Mouse (Mus musculus) adrenal gland, adult 18-20 months (tissue): ENCODE measurements around the gene Lamb3. TPM values are rescaled to one million over a fixed set of nuclear protein-coding genes. Genes with fewer than 3 reads are reported as not detected.
A peak's percentile ranks its signal among the peaks of the same experiment; 100 is the strongest.

Source experiments
- DNase-seq, 2 experiments: peaks; one replicate each; pipeline ENCODE4 v3.0.0; 2021 to 2022; ENCODE audit warnings: low spot score in 2 of 2
- total RNA-seq, 2 experiments: library from RNA; stranded (reverse); gene quantifications; 1 replicate in 1 of 2; 2 replicates in 1 of 2; pipeline ENCODE4 v1.2.3; 2021

Gene Lamb3
- total RNA-seq, 2 experiments from 2014 or later: 0.86 to 1.5 TPM

DNA sequence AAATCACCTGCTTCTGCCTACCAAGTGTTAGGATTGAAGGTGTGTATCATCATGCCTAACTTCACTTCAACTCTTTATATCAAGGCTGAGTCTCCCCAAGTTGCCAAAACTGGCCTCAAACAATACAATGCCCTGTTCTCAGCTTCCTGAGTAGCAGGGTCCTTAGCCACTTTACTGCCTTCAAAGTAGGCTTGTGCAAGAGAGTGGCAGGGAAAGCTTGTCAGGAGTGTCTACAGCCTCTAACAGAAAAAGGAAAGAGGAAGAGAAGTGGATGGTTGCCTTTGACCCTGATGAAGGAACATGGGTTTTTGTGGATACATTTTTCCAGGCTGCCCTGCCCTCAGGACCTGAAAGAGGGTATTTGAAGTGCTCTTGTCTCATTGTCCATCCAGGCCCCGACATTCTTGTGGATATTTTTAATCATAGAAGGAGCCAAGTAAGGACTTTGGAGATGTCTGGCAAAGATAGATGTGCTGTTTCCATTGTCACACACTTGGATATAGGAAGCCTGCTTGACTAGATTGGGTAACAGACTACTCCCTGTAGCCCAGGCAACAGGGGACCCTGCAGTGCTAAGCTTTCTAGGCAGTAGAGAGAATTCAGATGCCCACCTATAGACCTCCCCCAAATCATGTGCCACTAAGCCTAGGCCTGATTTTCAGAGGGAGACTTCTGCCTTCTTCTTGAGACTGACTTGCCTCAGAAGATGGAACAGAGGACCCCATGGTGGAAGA is 102.5 kb downstream of the Lamb3 start:
- no peak for DNase-seq

- DNase-seq: no peak
Observed at GRCm38 (mm10) chr1:193310519-193311085, 103.1 kb downstream of the Lamb3 start.

DNA sequence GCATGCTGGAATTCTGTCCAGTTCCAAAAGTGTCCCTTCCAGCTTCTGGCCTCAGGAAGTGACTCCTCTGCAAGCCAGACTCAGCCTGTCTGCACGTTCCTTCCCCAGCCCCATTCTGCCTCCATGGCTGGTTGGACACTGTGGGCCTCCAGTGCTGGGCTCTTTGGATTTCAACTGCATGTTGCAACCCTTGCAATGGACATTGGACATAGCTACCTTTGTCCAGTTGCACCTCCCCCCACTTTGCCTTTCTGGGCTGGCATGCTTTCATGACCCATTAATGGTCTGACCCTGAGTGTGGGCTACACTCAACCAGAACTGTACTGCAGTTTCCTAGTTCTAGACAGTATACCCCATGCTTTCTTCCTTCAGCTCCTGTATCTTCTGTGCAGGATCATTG is 104.1 kb downstream of the Lamb3 start:
- no peak for DNase-seq

DNA sequence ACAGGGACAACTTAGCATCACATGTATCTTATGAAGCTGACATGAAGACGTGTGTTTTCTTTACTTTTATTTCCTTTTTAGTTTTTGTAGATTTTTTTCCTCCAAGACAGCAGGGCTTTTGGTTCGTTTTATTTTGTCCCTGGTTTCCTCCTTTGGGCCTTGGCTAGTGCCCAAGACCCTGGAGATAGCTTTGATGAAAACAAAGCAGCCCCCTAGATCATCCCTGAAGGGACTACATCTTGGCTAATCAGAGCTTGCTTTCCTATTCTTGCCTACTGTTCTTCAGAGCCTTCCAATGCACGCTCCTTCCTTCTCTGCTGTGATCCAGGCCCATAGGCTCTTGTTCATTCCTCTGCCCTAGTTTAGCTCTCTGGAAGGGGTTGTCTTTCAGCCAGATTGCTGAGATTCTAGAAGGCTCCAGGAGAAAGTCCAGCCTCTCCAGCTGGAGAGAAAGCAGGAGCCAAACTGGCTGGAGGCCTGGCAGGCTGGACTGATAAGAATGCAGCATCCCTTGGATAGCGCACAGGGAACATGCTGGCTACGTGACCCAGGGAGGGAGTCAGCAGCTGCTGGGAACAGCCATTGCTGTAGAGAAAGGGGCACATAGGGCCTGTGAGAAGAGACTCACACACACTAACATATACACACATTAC is 108.3 kb downstream of the Lamb3 start:
- peak in 1 of 2 experiments; percentile 57 for DNase-seq

- DNase-seq: no peak
Observed at GRCm38 (mm10) chr1:193316358-193316750, 108.9 kb downstream of the Lamb3 start.

- DNase-seq: no peak
Observed at GRCm38 (mm10) chr1:193317159-193317559, 109.7 kb downstream of the Lamb3 start.

- no peak for DNase-seq
Observed at GRCm38 (mm10) chr1:193319721-193320120, 112.2 kb downstream of the Lamb3 start.

DNA sequence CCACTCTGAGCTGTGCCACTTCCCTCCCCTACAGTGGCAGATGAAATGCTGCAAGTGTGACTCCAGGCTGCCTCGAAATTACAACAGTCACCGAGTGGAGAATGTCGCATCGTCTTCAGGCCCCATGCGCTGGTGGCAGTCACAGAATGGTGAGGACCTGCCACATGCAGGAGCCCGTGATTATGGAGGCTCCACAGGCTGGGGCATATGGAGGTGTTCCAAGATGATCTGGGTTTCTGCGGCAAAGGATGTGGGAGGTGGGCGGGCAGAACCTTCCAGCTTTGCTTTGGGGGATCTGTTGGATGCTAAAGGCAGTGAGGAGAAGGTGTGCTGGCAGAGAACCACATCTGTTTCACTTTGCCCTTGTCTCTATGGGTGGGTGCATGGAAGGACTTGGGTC is 112.9 kb downstream of the Lamb3 start:
- DNase-seq: no peak

DNA sequence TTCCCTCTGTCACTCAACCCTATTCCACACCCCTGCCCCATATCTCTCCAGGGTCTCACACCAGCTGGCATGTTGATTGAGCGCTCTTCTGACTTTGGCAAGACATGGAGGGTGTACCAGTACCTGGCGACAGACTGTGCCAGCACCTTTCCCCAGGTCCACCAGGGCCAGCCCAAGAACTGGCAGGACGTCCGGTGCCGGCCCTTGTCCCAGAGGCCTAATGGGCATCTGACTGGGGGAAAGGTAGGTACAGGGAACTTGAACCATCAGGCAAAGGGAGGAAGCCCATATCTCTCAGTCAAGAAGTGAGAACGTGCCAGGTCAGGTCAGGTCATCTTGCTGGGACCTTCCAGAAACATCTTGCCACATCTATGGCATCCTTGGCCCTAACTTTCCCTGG is 116.2 kb downstream of the Lamb3 start:
- DNase-seq: no peak

- DNase-seq: peak; percentile 35 to 56
Observed at GRCm38 (mm10) chr1:193324224-193324623, 116.7 kb downstream of the Lamb3 start.

DNA sequence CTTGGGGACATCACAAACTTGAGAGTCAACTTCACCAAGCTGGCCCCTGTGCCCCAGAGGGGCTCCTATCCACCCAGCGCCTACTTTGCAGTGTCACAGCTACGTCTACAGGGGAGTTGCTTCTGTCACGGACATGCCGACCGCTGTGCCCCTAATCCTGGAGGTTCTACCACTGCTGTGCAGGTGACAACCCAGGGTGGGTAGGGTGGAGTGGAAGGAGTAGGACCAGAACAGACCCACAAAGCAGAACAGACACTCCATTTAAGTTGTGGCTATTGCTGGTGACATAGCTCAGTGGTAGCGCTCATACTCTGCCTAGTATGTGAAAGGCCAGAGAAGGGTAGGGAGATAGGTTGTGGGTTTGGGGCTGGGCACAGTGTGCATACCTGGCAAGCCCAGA is 118.4 kb downstream of the Lamb3 start:
- DNase-seq: no peak

DNA sequence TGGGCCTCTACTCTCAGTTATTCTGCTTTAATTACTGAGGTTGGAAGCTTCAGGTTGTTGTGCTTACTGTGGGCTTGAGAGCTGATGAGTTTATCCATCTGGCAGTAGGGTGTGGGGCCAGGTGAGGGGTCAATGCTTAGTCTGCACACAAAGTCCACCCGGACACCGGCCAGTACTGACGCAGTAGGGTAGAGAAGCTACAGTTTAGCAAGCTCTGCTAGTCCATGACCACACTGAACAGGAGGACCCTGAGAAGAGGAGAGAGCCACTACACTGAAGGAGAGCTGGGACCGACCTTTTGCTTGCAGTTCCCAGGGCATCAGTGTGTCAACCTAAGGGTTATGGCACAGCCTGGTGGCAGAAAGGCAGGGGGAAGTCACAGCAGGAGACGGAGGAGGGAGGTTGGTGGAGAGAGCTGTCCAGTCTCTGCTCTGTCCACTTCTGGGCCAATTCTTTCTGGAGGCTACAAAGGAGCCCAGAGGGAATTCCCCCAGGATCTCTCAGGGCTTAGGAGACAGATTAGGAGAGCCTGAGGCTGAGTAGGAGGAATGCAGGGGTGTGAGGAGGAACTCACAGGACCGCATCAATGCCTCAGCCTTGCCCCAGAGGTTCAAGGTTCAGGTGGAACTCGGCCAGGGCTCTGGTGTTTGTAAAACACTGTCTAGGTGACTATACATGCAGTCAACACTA is 119.1 kb downstream of the Lamb3 start:
- no peak for DNase-seq

- no peak for DNase-seq
Observed at GRCm38 (mm10) chr1:193327216-193327615, 119.7 kb downstream of the Lamb3 start.

GRCm38 (mm10) chr1:193327686-193328085 is 120.2 kb downstream of the Lamb3 start:
- no peak for DNase-seq

GRCm38 (mm10) chr1:193329557-193329956 is 122.1 kb downstream of the Lamb3 start:
- no peak for DNase-seq

DNA sequence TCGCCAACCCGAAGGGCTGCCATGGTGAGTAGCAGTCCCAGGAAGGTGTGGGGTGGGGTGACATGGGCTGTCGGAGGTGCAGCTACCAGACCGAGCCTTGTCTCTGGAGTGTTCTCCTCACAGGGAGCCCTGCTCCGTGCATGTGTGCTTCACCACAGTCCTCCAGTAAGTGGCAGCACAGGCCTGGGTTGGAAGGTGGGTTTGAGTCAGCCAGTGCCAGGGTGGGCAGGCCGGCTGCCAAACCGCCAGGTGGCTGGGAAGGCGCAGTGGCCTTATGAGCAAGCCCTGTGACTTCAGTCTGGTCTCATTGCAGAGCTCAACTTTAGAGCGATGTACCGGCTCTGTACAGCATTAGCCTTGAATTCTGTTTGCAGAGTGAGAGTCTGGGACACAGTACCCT is 122.7 kb downstream of the Lamb3 start:
- peak in 1 of 2 experiments; percentile 38 for DNase-seq

- no peak for DNase-seq
Observed at GRCm38 (mm10) chr1:193330626-193331025, 123.1 kb downstream of the Lamb3 start.

- DNase-seq: no peak
Observed at GRCm38 (mm10) chr1:193332018-193332417, 124.5 kb downstream of the Lamb3 start.

DNA sequence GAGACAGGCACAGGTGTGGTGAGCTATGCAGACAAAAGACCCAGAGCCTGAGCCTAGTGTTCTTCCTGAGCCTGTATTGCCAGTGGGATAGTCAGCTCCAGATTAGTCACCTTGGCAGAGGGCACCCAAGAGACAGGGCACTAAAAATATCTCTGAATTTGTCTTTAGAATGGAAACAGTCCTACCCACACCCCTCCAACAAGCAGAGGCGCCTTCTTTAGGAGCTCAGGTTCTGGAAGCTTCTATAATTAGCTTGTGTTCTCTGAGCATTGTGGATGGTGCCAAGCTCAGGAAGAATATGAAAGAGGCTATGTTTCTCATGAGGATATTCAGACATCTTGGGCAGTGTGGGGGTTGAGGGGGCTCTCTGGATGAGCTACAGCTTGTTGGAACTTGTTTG is 125.2 kb downstream of the Lamb3 start:
- DNase-seq: no peak

- DNase-seq: no peak
Observed at GRCm38 (mm10) chr1:193333776-193334175, 126.3 kb downstream of the Lamb3 start.

DNA sequence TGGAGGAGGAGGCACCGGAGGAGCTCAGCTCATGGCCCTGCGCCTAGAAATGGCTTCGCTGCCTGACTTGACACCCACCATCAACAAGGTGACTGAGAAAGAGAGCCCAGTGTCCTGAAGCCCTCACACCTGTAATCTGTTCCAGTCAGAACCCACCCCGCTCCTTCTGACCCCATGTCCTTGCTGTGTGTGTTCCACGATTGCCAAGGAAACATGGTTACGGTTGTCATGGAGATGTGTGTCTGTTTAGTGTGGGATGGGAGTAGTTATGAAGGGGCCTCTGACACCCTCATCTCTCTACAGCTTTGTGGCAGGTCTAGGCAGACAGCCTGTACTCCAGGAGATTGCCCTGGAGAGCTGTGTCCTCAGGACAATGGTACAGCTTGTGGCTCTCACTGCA is 127.0 kb downstream of the Lamb3 start:
- DNase-seq: no peak
